Mouse (Mus musculus) midbrain, postnatal 0 days (tissue): Measurements from ENCODE around the gene Proca1. TPM values are rescaled to one million over a fixed set of nuclear protein-coding genes. Genes with fewer than 3 reads are reported as not detected.

Experiments
- ATAC-seq: fragments of 200-750 bp; cut with Nextera tagmentation; 2 replicates; pipeline ENCODE4 v1.8.0; 2017; ENCODE audit warnings: moderate number of reproducible peaks, mild to moderate bottlenecking, moderate TSS enrichment, moderate library complexity; ENCODE audit not compliant: low FRiP score
- DNase-seq: peaks from one replicate; pipeline ENCODE4 v3.0.0-alpha.2; 2015; ENCODE audit warnings: low spot score
- H3K27ac ChIP-seq: fragments of 300-500 bp; sonication (generic); 2 replicates; pipeline ENCODE4 v1.5.1; 2014; ENCODE audit warnings: low read depth, mild to moderate bottlenecking, low read length, mixed read lengths
- H3K27me3 ChIP-seq: fragments of 300-500 bp; sonication (generic); 2 replicates; pipeline ENCODE4 v1.6.1; 2014; ENCODE audit warnings: low read length, control low read depth, mixed read lengths; ENCODE audit not compliant: insufficient read depth
- H3K36me3 ChIP-seq: fragments of 300-500 bp; sonication (generic); 2 replicates; pipeline ENCODE4 v1.6.1; 2014; ENCODE audit warnings: low read length, control low read depth, mixed read lengths; ENCODE audit not compliant: insufficient read depth
- H3K4me1 ChIP-seq: fragments of 300-500 bp; sonication (generic); 2 replicates; pipeline ENCODE4 v1.6.1; 2014; ENCODE audit warnings: mild to moderate bottlenecking, control low read depth, antibody characterized with exemption, low read length, mixed read lengths; ENCODE audit not compliant: insufficient read depth
- H3K4me2 ChIP-seq: fragments of 300-500 bp; sonication (generic); 2 replicates; pipeline ENCODE4 v1.6.1; 2014; ENCODE audit warnings: low read depth, mild to moderate bottlenecking, low read length, mixed read lengths; ENCODE audit not compliant: poor library complexity, severe bottlenecking
- H3K4me3 ChIP-seq: fragments of 300-500 bp; sonication (generic); 2 replicates; pipeline ENCODE4 v1.5.1; 2014; ENCODE audit warnings: low read depth, mild to moderate bottlenecking, low read length, moderate library complexity
- H3K9ac ChIP-seq: fragments of 300-500 bp; sonication (generic); replicated peaks from 2 replicates; pipeline ENCODE4 v1.6.1; 2014; ENCODE audit warnings: mild to moderate bottlenecking, low read length, moderate library complexity, mixed read lengths; ENCODE audit not compliant: poor library complexity, severe bottlenecking
- H3K9me3 ChIP-seq: fragments of 300-500 bp; sonication (generic); 2 replicates; pipeline ENCODE4 v1.6.1; 2016; ENCODE audit warnings: low read length, control low read depth
- CTCF ChIP-seq: IDR thresholded peaks from 2 replicates; pipeline ENCODE4 v1.5.1; 2016; ENCODE audit warnings: antibody characterized with exemption, mild to moderate bottlenecking
- WGBS: fragments of 180-500 bp; shearing (Covaris S2); extraction: QIAGEN DNeasy Blood & Tissue Kit; methylation state at CpG from one replicate; pipeline ENCODE4 v1.1.7; 2014; 5-methylcytosine and 5-hydroxymethylcytosine counted together
- polyA plus RNA-seq: library from polyadenylated mRNA; unstranded; fragments of >200 nt; fragmentation: Nextera tagmentation; extraction: Ambion mirVana; gene quantifications from 2 replicates; pipeline ENCODE4 v1.2.1, GENCODE M21; 2015
- total RNA-seq: library from RNA; depleted of rRNA; stranded (reverse); fragments of >200 nt; gene quantifications from 2 replicates; pipeline ENCODE4 v1.2.3, GENCODE M21; 2014

Proca1 gene
- total and polyA plus RNA-seq, 2 experiments from 2014 or later, result 1.0 to 3.3 TPM

- no peak overlapping the region for H3K4me3 ChIP-seq
- peaks cover 20% of the 10 kb centered on the region for H3K36me3 ChIP-seq
- DNase-seq, result no peak
- no peak for ATAC-seq
- no peak overlapping the region for H3K27ac ChIP-seq
- no peak overlapping the region for H3K4me2 ChIP-seq
- H3K4me1 ChIP-seq, result no peaks in the 10 kb centered on the region
- WGBS, result 95% methylated on average over 3 of the region's 3 CpGs
- no peak for TF ChIP-seq CTCF
- no peaks in the 10 kb centered on the region for H3K9me3 ChIP-seq
- no peak overlapping the region for H3K9ac ChIP-seq
- no peaks in the 10 kb centered on the region for H3K27me3 ChIP-seq
Observed at GRCm38 (mm10) chr11:78202372-78202771, 9.2 kb downstream of the Proca1 start.

DNA sequence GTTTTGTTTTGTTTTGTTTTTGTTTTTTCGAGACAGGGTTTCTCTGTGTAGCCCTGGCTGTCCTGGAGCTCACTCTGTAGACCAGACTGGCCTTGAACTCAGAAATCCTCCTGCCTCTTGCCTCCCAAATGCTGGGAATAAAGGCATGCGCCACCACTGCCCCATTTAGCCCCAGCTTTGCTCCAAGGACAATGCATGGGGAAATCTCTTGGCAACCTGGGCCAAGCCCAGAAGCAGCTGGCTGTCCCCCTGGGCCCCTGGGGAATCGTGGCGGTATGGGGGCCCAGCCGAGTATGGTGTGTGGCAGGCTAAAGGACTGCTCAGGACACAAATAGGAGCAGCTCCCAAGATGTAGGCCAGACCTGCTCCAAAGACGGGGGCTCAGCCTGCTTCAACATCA, 11.1 kb downstream of the Proca1 start:
- H3K9ac ChIP-seq, result no peak overlapping the region
- no peak for TF ChIP-seq CTCF
- DNase-seq, result no peak
- WGBS, result 77% methylated on average over 6 of the region's 6 CpGs
- H3K27ac ChIP-seq, result no peak overlapping the region
- peaks cover 39% of the 10 kb centered on the region for H3K36me3 ChIP-seq
- H3K27me3 ChIP-seq, result no peaks in the 10 kb centered on the region
- H3K4me3 ChIP-seq, result no peak overlapping the region
- no peak overlapping the region for H3K4me2 ChIP-seq
- no peak for ATAC-seq
- H3K9me3 ChIP-seq, result no peaks in the 10 kb centered on the region
- no peaks in the 10 kb centered on the region for H3K4me1 ChIP-seq

- 72% methylated on average over 13 of the region's 13 CpGs for WGBS
- Histone ChIP-seq H3K36me3 (peaks cover 51% of the 10 kb centered on the region), H3K27me3 (no peaks in the 10 kb centered on the region), H3K27ac (peak overlapping the region; percentile 27; the same call in 1 of the 2 replicates), H3K4me2 (no peak overlapping the region), H3K4me3 (no peak overlapping the region), H3K9ac (no peak overlapping the region), H3K4me1 (no peaks in the 10 kb centered on the region), H3K9me3 (no peaks in the 10 kb centered on the region)
- no peak for DNase-seq
- TF ChIP-seq CTCF, result no peak
- no peak for ATAC-seq
Observed at GRCm38 (mm10) chr11:78205361-78206206, 12.4 kb downstream of the Proca1 start.

- H3K4me1 ChIP-seq, result no peaks in the 10 kb centered on the region
- no peaks in the 10 kb centered on the region for H3K27me3 ChIP-seq
- TF ChIP-seq CTCF, result no peak
- no peak overlapping the region for H3K4me3 ChIP-seq
- H3K9ac ChIP-seq, result no peak overlapping the region
- 86% methylated on average over 7 of the region's 7 CpGs for WGBS
- peaks cover 65% of the 10 kb centered on the region for H3K36me3 ChIP-seq
- H3K9me3 ChIP-seq, result no peaks in the 10 kb centered on the region
- H3K27ac ChIP-seq, result no peak overlapping the region
- DNase-seq, result no peak
- H3K4me2 ChIP-seq, result no peak overlapping the region
- no peak for ATAC-seq
Observed at GRCm38 (mm10) chr11:78207190-78207589, 14.0 kb downstream of the Proca1 start.

GRCm38 (mm10) chr11:78209886-78210285, 16.7 kb downstream of the Proca1 start:
- 96% methylated on average over 6 of the region's 6 CpGs for WGBS

DNA sequence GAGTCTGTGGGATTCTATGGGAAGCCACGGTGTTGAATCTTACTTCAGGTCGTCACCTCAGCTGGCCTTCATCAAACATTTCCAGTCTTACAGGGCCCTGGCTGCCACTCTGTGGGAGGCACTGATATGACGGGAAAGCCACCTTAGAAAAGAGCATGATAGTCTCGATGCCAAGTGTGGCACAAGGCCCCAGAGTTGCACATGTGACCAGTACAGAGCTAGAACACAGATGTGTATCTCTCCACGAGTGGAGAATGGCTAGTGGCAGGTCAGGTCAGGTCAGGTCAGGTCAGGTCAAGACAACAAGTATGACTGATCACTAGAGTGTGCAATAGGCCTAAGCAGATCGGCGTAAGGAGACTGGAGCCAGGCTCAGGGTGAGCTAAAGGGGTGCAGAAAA, 17.4 kb downstream of the Proca1 start:
- Histone ChIP-seq H3K36me3 (peaks cover 84% of the 10 kb centered on the region), H3K9me3 (no peaks in the 10 kb centered on the region), H3K4me3 (no peak overlapping the region), H3K27ac (no peak overlapping the region), H3K9ac (no peak overlapping the region), H3K27me3 (no peaks in the 10 kb centered on the region), H3K4me2 (no peak overlapping the region), H3K4me1 (no peaks in the 10 kb centered on the region)
- WGBS, result 75% methylated on average over 7 of the region's 7 CpGs
- ATAC-seq, result no peak
- no peak for DNase-seq
- no peak for TF ChIP-seq CTCF

More at GRCm38 (mm10) chr11:78209886-78210285, 16.7 kb downstream of the Proca1 start:
- Histone ChIP-seq H3K27ac (no peak overlapping the region), H3K9me3 (no peaks in the 10 kb centered on the region), H3K36me3 (peaks cover 83% of the 10 kb centered on the region), H3K9ac (no peak overlapping the region), H3K4me1 (no peaks in the 10 kb centered on the region), H3K4me2 (no peak overlapping the region), H3K27me3 (no peaks in the 10 kb centered on the region), H3K4me3 (no peak overlapping the region)
- DNase-seq, result no peak
- no peak for TF ChIP-seq CTCF
- ATAC-seq, result no peak
